Mouse (Mus musculus): ENCODE data around the gene Lrrfip2. TPM values are rescaled to one million over a fixed set of nuclear protein-coding genes. Genes with fewer than 3 reads are reported as not detected.

Lrrfip2 gene
- polyA plus RNA-seq, 1 experiment: 135 TPM

GRCm38 (mm10) chr9:111085329-111085728 lies 32.1 kb upstream of the Lrrfip2 start:
- H3K27me3 ChIP-seq (ENCODE audit: control insufficient read depth, insufficient read depth, low read length): no peaks in the 10 kb centered on the region
- H3K36me3 ChIP-seq (ENCODE audit: control insufficient read depth, insufficient read depth, low read length): no peaks in the 10 kb centered on the region
- no peak overlapping the region for H3K27ac ChIP-seq (ENCODE audit: control insufficient read depth, insufficient read depth, low read depth, low read length)
- H3K4me3 ChIP-seq (ENCODE audit: control insufficient read depth, low read depth, low read length): no peak overlapping the region
- H3K4me1 ChIP-seq (ENCODE audit: control insufficient read depth, insufficient read depth, low read length): peaks cover 2% of the 10 kb centered on the region; the same call in 1 of the 2 replicates
- TF ChIP-seq CTCF (IDR thresholded peaks at IDR 0.05; ENCODE audit: control insufficient read depth, insufficient read depth, insufficient replicate concordance, low read depth, low read length) (no peak), POLR2A (IDR thresholded peaks at IDR 0.05; ENCODE audit: control insufficient read depth, low read depth, low read length) (no peak)

DNA sequence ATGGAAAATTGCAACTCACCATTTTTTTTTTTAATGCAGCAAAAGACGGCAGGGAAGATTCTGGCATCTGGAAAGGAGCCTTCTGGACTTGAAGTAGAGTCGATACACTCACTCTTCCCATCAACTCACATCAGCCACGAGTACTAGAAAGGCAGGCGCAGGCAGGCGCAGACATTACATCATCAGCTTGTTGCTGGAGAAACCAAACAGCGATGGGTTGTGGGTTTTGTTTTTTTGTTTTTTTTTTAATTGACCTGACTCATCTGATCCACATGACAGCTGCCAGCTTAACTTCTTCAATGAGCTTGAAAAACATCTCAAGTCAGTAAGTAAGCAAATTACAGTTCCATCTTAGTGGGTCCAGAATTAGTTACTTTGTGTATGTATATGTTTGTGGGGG lies 31.3 kb upstream of the Lrrfip2 start:
- H3K27ac ChIP-seq (ENCODE audit: control insufficient read depth, insufficient read depth, low read depth, low read length): no peak overlapping the region
- H3K4me1 ChIP-seq (ENCODE audit: control insufficient read depth, insufficient read depth, low read length): no peaks in the 10 kb centered on the region; the same call in 1 of the 2 replicates
- H3K36me3 ChIP-seq (ENCODE audit: control insufficient read depth, insufficient read depth, low read length): no peaks in the 10 kb centered on the region
- TF ChIP-seq CTCF (IDR thresholded peaks at IDR 0.05; ENCODE audit: control insufficient read depth, insufficient read depth, insufficient replicate concordance, low read depth, low read length) (no peak), POLR2A (IDR thresholded peaks at IDR 0.05; ENCODE audit: control insufficient read depth, low read depth, low read length) (no peak)
- H3K4me3 ChIP-seq (ENCODE audit: control insufficient read depth, low read depth, low read length): no peak overlapping the region
- no peaks in the 10 kb centered on the region for H3K27me3 ChIP-seq (ENCODE audit: control insufficient read depth, insufficient read depth, low read length)

DNA sequence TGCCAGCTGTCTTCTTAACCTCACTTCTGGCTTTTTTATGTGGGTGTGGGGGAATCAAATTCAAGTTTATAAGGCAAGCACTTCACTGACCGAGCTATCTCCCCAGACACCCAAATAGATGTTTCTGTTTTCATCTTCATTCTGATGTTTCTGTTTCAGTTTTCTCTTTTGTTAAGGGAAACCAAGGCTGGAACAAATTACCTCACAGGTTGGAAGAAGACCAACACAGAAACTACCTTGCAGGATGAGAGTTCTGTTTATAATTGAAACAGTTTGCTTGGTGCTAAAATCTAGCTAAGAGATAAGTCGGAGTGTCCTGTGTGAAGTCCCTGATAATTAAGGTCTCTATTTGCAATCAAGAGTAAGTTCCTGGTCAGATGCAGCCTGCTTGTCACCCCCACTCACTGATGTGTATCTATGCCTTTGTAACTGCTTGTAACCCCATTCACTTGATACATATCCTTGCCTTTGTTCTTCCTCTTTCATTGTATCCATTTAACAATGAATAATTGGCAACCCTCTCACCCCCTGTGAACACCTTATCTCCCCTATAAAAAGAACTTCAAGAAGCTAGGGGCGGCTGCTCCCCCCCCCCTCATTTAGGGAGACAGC lies 30.3 kb upstream of the Lrrfip2 start:
- TF ChIP-seq POLR2A (IDR thresholded peaks at IDR 0.05; ENCODE audit: control insufficient read depth, low read depth, low read length) (no peak), CTCF (IDR thresholded peaks at IDR 0.05; ENCODE audit: control insufficient read depth, insufficient read depth, insufficient replicate concordance, low read depth, low read length) (no peak)
- Histone ChIP-seq H3K4me3 (ENCODE audit: control insufficient read depth, low read depth, low read length) (no peak overlapping the region), H3K4me1 (ENCODE audit: control insufficient read depth, insufficient read depth, low read length) (no peaks in the 10 kb centered on the region; the same call in 1 of the 2 replicates), H3K27ac (ENCODE audit: control insufficient read depth, insufficient read depth, low read depth, low read length) (no peak overlapping the region), H3K36me3 (ENCODE audit: control insufficient read depth, insufficient read depth, low read length) (no peaks in the 10 kb centered on the region), H3K27me3 (ENCODE audit: control insufficient read depth, insufficient read depth, low read length) (no peaks in the 10 kb centered on the region)

- Histone ChIP-seq H3K4me3 (ENCODE audit: control insufficient read depth, low read depth, low read length) (no peak overlapping the region), H3K27ac (ENCODE audit: control insufficient read depth, insufficient read depth, low read depth, low read length) (no peak overlapping the region), H3K36me3 (ENCODE audit: control insufficient read depth, insufficient read depth, low read length) (no peaks in the 10 kb centered on the region), H3K4me1 (ENCODE audit: control insufficient read depth, insufficient read depth, low read length) (no peaks in the 10 kb centered on the region; the same call in 1 of the 2 replicates), H3K27me3 (ENCODE audit: control insufficient read depth, insufficient read depth, low read length) (no peaks in the 10 kb centered on the region)
- TF ChIP-seq CTCF (IDR thresholded peaks at IDR 0.05; ENCODE audit: control insufficient read depth, insufficient read depth, insufficient replicate concordance, low read depth, low read length) (no peak), POLR2A (IDR thresholded peaks at IDR 0.05; ENCODE audit: control insufficient read depth, low read depth, low read length) (no peak)
Measured at GRCm38 (mm10) chr9:111087960-111088359, 29.4 kb upstream of the Lrrfip2 start.

- Histone ChIP-seq H3K36me3 (ENCODE audit: control insufficient read depth, insufficient read depth, low read length) (no peaks in the 10 kb centered on the region), H3K4me1 (ENCODE audit: control insufficient read depth, insufficient read depth, low read length) (peaks cover 4% of the 10 kb centered on the region), H3K27ac (ENCODE audit: control insufficient read depth, insufficient read depth, low read depth, low read length) (no peak overlapping the region), H3K27me3 (ENCODE audit: control insufficient read depth, insufficient read depth, low read length) (no peaks in the 10 kb centered on the region), H3K4me3 (ENCODE audit: control insufficient read depth, low read depth, low read length) (no peak overlapping the region)
- TF ChIP-seq CTCF (IDR thresholded peaks at IDR 0.05; ENCODE audit: control insufficient read depth, insufficient read depth, insufficient replicate concordance, low read depth, low read length) (no peak), POLR2A (IDR thresholded peaks at IDR 0.05; ENCODE audit: control insufficient read depth, low read depth, low read length) (no peak)
Measured at GRCm38 (mm10) chr9:111088886-111089285, 28.5 kb upstream of the Lrrfip2 start.

DNA sequence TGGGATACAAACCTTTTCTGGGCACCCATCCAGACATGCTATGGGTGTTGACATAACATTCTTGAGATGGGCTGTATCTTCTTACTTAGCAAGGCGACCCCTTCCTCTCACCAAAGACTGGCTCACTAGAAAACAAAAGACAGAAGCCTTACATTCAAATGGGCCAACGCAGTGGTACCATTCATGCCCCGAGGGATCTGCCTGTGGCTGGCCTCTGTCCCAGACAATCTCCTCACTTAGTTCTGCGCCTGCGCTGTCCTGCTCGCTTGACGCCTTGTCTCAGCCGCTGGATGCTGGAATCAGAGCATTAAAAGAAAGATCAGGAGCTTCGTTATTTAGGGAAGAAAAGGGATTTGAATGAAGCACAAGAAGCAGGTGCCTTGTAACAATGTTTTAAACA lies 24.7 kb upstream of the Lrrfip2 start:
- Histone ChIP-seq H3K27ac (ENCODE audit: control insufficient read depth, insufficient read depth, low read depth, low read length) (no peak overlapping the region), H3K36me3 (ENCODE audit: control insufficient read depth, insufficient read depth, low read length) (no peaks in the 10 kb centered on the region)

DNA sequence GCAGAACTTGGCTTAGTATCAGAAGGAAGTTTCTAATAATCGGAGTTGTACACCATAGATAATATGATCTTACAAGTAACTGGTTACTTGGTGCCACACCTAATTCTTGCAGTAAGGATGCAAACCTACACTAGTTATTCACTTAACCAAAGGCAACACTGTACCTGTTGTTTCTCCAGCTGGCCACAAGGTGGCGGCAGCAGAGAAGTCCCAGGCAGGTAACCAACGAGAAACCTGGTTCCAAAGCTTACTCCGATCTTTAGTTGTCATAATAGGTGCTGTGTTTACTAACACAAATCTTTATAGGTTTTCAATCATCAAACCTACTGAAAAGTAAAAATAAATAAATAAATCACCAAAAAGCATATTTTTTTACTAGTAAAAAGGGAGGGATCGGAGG lies 24.3 kb upstream of the Lrrfip2 start:
- peak; percentile 92 for TF ChIP-seq CTCF (IDR thresholded peaks at IDR 0.05; ENCODE audit: control insufficient read depth, insufficient read depth, insufficient replicate concordance, low read depth, low read length)
- TF ChIP-seq POLR2A (IDR thresholded peaks at IDR 0.05; ENCODE audit: control insufficient read depth, low read depth, low read length): no peak
- H3K4me1 ChIP-seq (ENCODE audit: control insufficient read depth, insufficient read depth, low read length): peaks cover 4% of the 10 kb centered on the region

More for the DNA sequence above, 24.7 kb upstream of the Lrrfip2 start:
- H3K4me3 ChIP-seq (ENCODE audit: control insufficient read depth, low read depth, low read length): no peak overlapping the region
- TF ChIP-seq POLR2A (IDR thresholded peaks at IDR 0.05; ENCODE audit: control insufficient read depth, low read depth, low read length) (no peak), CTCF (IDR thresholded peaks at IDR 0.05; ENCODE audit: control insufficient read depth, insufficient read depth, insufficient replicate concordance, low read depth, low read length) (no peak)
- H3K4me1 ChIP-seq (ENCODE audit: control insufficient read depth, insufficient read depth, low read length): peaks cover 4% of the 10 kb centered on the region
- H3K27me3 ChIP-seq (ENCODE audit: control insufficient read depth, insufficient read depth, low read length): no peaks in the 10 kb centered on the region

More for the DNA sequence above, 24.3 kb upstream of the Lrrfip2 start:
- Histone ChIP-seq H3K27ac (ENCODE audit: control insufficient read depth, insufficient read depth, low read depth, low read length) (no peak overlapping the region), H3K27me3 (ENCODE audit: control insufficient read depth, insufficient read depth, low read length) (no peaks in the 10 kb centered on the region), H3K36me3 (ENCODE audit: control insufficient read depth, insufficient read depth, low read length) (no peaks in the 10 kb centered on the region), H3K4me3 (ENCODE audit: control insufficient read depth, low read depth, low read length) (no peak overlapping the region)

Data from testis, adult 2 months (tissue).